Comparison of ENCODE assay signal across 8 mouse cellular contexts in genomic region chr4:59034918-59035785, GRCm38 (mm10). TPM values are rescaled to one million over a fixed set of nuclear protein-coding genes. Genes with fewer than 3 reads are reported as not detected.
DNase-seq lines count a peak whose midpoint lies in the region; ATAC-seq and TF ChIP-seq lines count a peak whose summit lies in the region.

Gng10 (plus strand) TSS chr4:59035088.

- H3K36me3 ChIP-seq in hindbrain, embryonic 16.5 days (ENCODE audit: control insufficient read depth, insufficient read depth, low read length): peaks cover 1% of the 10 kb centered on the region; the same call in 1 of the 2 replicates
- no peaks in the 10 kb centered on the region for H3K36me3 ChIP-seq in macrophage (ENCODE audit: inconsistent target)

- H3K27me3 ChIP-seq in hindbrain, embryonic 16.5 days (replicated peaks; ENCODE audit: control insufficient read depth, insufficient read depth, low read length): no peaks in the 10 kb centered on the region

- peak within 1 kb of the TSS; percentile 89 for H3K27ac ChIP-seq in cortical plate, adult 2 months (ENCODE audit: insufficient read depth, low read length)
- peak within 1 kb of the TSS; percentile 97 for H3K27ac ChIP-seq in hindbrain, embryonic 16.5 days (ENCODE audit: low read depth, low read length)
- H3K27ac ChIP-seq in left cerebral cortex, adult 2 months: peak within 1 kb of the TSS; percentile 84
- H3K27ac ChIP-seq in macrophage: peak within 1 kb of the TSS; percentile 61; the same call in 1 of the 2 replicates

- peak; percentile 73 to 88 for DNase-seq in adrenal gland, adult (ENCODE audit: inconsistent age in 2 of 2, low spot score in 1 of 2)
- peak; percentile 8 to 15 for DNase-seq in gastrocnemius, adult 8-10 months (ENCODE audit: low spot score in 2 of 2)
- DNase-seq in left cerebral cortex, adult 2 months (ENCODE audit: extremely low spot score in 1 of 2, low spot score in 2 of 2): peak; percentile 74 to 76
- peak; percentile 70 for DNase-seq in right cerebral cortex, adult 18-20 months
- peak; percentile 17 for DNase-seq in urinary bladder, postnatal 10 days (ENCODE audit: low spot score)

- H3K4me2 ChIP-seq in hindbrain, embryonic 16.5 days (ENCODE audit: low read length): peak within 1 kb of the TSS; percentile 63

- intact Hi-C loops in left cerebral cortex, adult 2 months (cut with DNase I): loop anchor here (2.0 to 5.0 kb wide), 2 partner anchors 33 to 154 kb away; partner anchors contain the start of genes Gm20503 and Ugcg

- ATAC-seq in hindbrain, embryonic 16.5 days: peak; percentile 93

- peaks cover 6% of the 10 kb centered on the region; the same call in 1 of the 2 replicates for H3K4me1 ChIP-seq in cortical plate, adult 2 months (ENCODE audit: control insufficient read depth, insufficient read depth, low read length)
- peaks cover 5% of the 10 kb centered on the region for H3K4me1 ChIP-seq in hindbrain, embryonic 16.5 days (ENCODE audit: control insufficient read depth, insufficient read depth, low read depth, low read length)

- peaks cover 11% of the 10 kb centered on the region; the same call in 1 of the 2 replicates for H3K79me2 ChIP-seq in macrophage (ENCODE audit: inconsistent target)

- 11% methylated on average over 49 of the region's 76 CpGs for WGBS in hindbrain, embryonic 16.5 days
- WGBS in macrophage (ENCODE audit: missing documents): 6% methylated on average over 69 of the region's 76 CpGs

- TF ChIP-seq POLR2A in cortical plate, adult 2 months (IDR thresholded peaks at IDR 0.05; ENCODE audit: extremely low read depth, insufficient read depth, low read length): peak; percentile 34; the same call in 1 of the 2 replicates

- no peaks in the 10 kb centered on the region for H3K9me3 ChIP-seq in hindbrain, embryonic 16.5 days (ENCODE audit: control insufficient read depth, low read length)

- peak within 1 kb of the TSS; percentile 76 for H3K4me3 ChIP-seq in cortical plate, adult 2 months (ENCODE audit: insufficient read depth, low read length)
- peak within 1 kb of the TSS; percentile 86 for H3K4me3 ChIP-seq in hindbrain, embryonic 16.5 days (ENCODE audit: low read length)
- peak within 1 kb of the TSS; percentile 88 for H3K4me3 ChIP-seq in left cerebral cortex, adult 2 months
- peak within 1 kb of the TSS; percentile 51 for H3K4me3 ChIP-seq in macrophage (ENCODE audit: inconsistent target)

- no peak for TF ChIP-seq CTCF in cortical plate, adult 2 months (IDR thresholded peaks at IDR 0.05; ENCODE audit: extremely low read depth, insufficient read depth, low read length)
- TF ChIP-seq CTCF in left cerebral cortex, adult 2 months (IDR thresholded peaks at IDR 0.05): peak; percentile 18; the same call in 1 of the 2 replicates

- peak within 1 kb of the TSS; percentile 99 for H3K9ac ChIP-seq in hindbrain, embryonic 16.5 days (ENCODE audit: low read depth, low read length)

RNA-seq across cellular contexts. Expression of gene Gng10, which starts in this region (rescaled TPM):
- polyA plus RNA-seq in cortical plate, adult 2 months (2012; rRNA removed): 61.1 and 62.7 TPM in 2 replicates
- total RNA-seq in gastrocnemius, adult 8-10 months (2022): 1 to 10 TPM; 4.6 to 5.6 (median 4.7) TPM
- 178 and 197 TPM in 2 replicates for polyA plus RNA-seq in hindbrain, embryonic 16.5 days (2015; fragmentation: Nextera tagmentation; extraction: Ambion mirVana)
- 10 to 100 TPM; 63.4 to 70.0 TPM for total RNA-seq in left cerebral cortex, adult 2 months (2021)
- total RNA-seq in macrophage (2018; cell fraction: chromatin; rRNA removed): 1 to 10 TPM in 19 of 26 experiments, under 1 TPM in 3, not detected in 4; 0.80 to 9.2 (median 2.6) TPM
- 10 to 100 TPM; 21.8 to 56.9 (median 36.8) TPM for total RNA-seq in macrophage (2018; cell fraction: cytosol; rRNA removed)
- total RNA-seq in macrophage (2018; cell fraction: nucleus; rRNA removed): 10 to 100 TPM in 6 of 26 experiments, 1 to 10 TPM in 20; 1.3 to 16.2 (median 7.2) TPM
- polyA plus RNA-seq in macrophage (2018): 30.9 to 65.1 TPM (median 52.8 TPM) in 3 replicates

Comparison
In these comparisons a context has a peak if more than half of its experiments do, and no peak if none do; other contexts are left out.
1. Peak in every context shown above with its lines: DNase-seq, ATAC-seq, H3K4me3 ChIP-seq and H3K27ac ChIP-seq.
2. RNA of gene Gng10 (total RNA-seq): 63.4 to 70.0 TPM in left cerebral cortex, adult 2 months; 4.6 to 5.6 TPM in gastrocnemius, adult 8-10 months; every median in the first group is over 4 times any median in the second.
3. DNase-seq: peak in every context shown above with its lines; median percentile 80 in adrenal gland, adult; 75 in left cerebral cortex, adult 2 months; 70 in right cerebral cortex, adult 18-20 months; 17 in urinary bladder, postnatal 10 days; 12 in gastrocnemius, adult 8-10 months.